Mouse (Mus musculus): Measurements from ENCODE around the gene Plcb4. TPM values are rescaled to one million over a fixed set of nuclear protein-coding genes. Genes with fewer than 3 reads are reported as not detected.
A peak's percentile ranks its signal among the peaks of the same experiment; 100 is the strongest.

Plcb4 gene
- polyA plus RNA-seq, 1 experiment from 2014 or later = 8.6 TPM

DNA sequence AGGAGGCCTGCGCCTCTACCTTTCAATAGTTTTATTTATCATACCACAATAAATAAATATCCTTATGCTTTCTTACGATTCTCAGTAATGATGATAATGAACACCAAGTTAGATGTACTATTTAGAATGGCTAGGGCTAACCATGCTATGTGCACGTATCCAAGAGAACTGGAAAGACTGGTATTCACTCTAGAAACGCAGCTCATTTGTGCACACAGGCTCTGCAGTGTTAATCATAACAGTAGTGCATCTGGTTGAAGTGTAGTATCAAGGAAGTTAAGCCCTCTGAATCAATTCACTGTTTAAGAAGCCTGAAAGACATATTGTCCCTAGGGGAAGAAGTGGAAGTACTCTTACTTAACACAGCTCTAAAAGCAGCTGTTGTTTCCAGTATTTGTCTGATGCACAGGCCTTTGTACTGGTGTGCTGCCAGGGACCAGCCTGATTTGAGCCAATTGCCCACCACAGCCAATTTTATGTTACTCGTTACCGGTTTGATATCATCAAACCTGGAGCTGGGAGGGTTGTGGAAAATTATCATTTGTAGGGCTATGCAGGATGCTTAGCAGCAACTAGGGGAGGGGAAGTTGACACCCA lies 100.8 kb downstream of the Plcb4 start:
- Histone ChIP-seq H3K27me3 (ENCODE audit: insufficient read depth, low read length) (no peaks in the 10 kb centered on the region), H3K4me1 (replicated peaks; ENCODE audit: insufficient read depth, low read length) (0 out of 2 replicates have a peak, but pooled peaks cover 8% of the 10 kb centered on the region), H3K9me3 (replicated peaks; ENCODE audit: low read length) (no peaks in the 10 kb centered on the region), H3K4me2 (ENCODE audit: low read length) (no peak overlapping the region), H3K9ac (ENCODE audit: low read depth, low read length) (no peak overlapping the region), H3K27ac (no peak overlapping the region), H3K4me3 (replicated peaks; ENCODE audit: low read depth, low read length) (no peak overlapping the region), H3K36me3 (ENCODE audit: insufficient read depth, low read length) (no peaks in the 10 kb centered on the region)
- DNase-seq (ENCODE audit: low spot score) = no peak
- no peak for TF ChIP-seq CTCF (IDR thresholded peaks at IDR 0.05; ENCODE audit: low read depth)
- 69% methylated on average over 6 of the region's 6 CpGs for WGBS
- no peak for ATAC-seq (replicated peaks; ENCODE audit: low FRiP score, low read depth)

- H3K9me3 ChIP-seq (replicated peaks; ENCODE audit: low read length) = no peaks in the 10 kb centered on the region
- no peak for ATAC-seq (replicated peaks; ENCODE audit: low FRiP score, low read depth)
- no peak for DNase-seq (ENCODE audit: low spot score)
Measured at GRCm38 (mm10) chr2:135761226-135761802, 102.5 kb downstream of the Plcb4 start.

DNA sequence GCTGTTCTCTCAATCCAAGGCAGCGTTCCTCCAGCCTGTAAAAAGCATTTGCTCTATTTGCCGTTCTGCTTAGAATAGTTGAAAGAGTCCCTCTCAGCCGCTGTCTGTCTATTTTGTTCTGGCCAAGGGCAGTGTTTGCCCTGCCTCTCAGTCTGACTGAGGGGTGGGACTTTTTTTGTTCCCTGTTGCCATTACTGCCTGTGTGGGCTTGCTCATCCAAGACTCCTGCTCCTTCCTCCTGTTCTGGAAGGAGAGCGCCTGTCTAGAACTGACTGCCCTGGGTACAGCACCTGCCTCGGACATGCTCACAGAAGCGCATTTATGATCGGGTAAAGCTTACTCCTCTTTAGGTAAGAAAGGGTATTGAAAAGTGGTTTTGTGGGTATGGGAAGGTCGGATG lies 105.9 kb downstream of the Plcb4 start:
- DNase-seq (ENCODE audit: low spot score) (no peak), ATAC-seq (replicated peaks; ENCODE audit: low FRiP score, low read depth) (no peak)
- no peak overlapping the region for H3K27ac ChIP-seq
- H3K27me3 ChIP-seq (ENCODE audit: insufficient read depth, low read length) = no peaks in the 10 kb centered on the region
- H3K4me1 ChIP-seq (replicated peaks; ENCODE audit: insufficient read depth, low read length) = peaks cover 16% of the 10 kb centered on the region
- H3K4me3 ChIP-seq (replicated peaks; ENCODE audit: low read depth, low read length) = no peak overlapping the region
- no peak overlapping the region for H3K9ac ChIP-seq (ENCODE audit: low read depth, low read length)
- no peak overlapping the region for H3K4me2 ChIP-seq (ENCODE audit: low read length)
- H3K9me3 ChIP-seq (replicated peaks; ENCODE audit: low read length) = no peaks in the 10 kb centered on the region
- TF ChIP-seq CTCF (IDR thresholded peaks at IDR 0.05; ENCODE audit: low read depth) = no peak
- 64% methylated on average over 8 of the region's 8 CpGs for WGBS
- H3K36me3 ChIP-seq (ENCODE audit: insufficient read depth, low read length) = no peaks in the 10 kb centered on the region

More at GRCm38 (mm10) chr2:135761226-135761802, 102.5 kb downstream of the Plcb4 start:
- WGBS = 72% methylated on average over 8 of the region's 8 CpGs
- Histone ChIP-seq H3K36me3 (ENCODE audit: insufficient read depth, low read length) (no peaks in the 10 kb centered on the region), H3K4me2 (ENCODE audit: low read length) (no peak overlapping the region), H3K27ac (no peak overlapping the region), H3K4me3 (replicated peaks; ENCODE audit: low read depth, low read length) (no peak overlapping the region), H3K4me1 (replicated peaks; ENCODE audit: insufficient read depth, low read length) (0 out of 2 replicates have a peak, but pooled peaks cover 8% of the 10 kb centered on the region), H3K9ac (ENCODE audit: low read depth, low read length) (no peak overlapping the region), H3K27me3 (ENCODE audit: insufficient read depth, low read length) (no peaks in the 10 kb centered on the region)
- TF ChIP-seq CTCF (IDR thresholded peaks at IDR 0.05; ENCODE audit: low read depth) = no peak

DNA sequence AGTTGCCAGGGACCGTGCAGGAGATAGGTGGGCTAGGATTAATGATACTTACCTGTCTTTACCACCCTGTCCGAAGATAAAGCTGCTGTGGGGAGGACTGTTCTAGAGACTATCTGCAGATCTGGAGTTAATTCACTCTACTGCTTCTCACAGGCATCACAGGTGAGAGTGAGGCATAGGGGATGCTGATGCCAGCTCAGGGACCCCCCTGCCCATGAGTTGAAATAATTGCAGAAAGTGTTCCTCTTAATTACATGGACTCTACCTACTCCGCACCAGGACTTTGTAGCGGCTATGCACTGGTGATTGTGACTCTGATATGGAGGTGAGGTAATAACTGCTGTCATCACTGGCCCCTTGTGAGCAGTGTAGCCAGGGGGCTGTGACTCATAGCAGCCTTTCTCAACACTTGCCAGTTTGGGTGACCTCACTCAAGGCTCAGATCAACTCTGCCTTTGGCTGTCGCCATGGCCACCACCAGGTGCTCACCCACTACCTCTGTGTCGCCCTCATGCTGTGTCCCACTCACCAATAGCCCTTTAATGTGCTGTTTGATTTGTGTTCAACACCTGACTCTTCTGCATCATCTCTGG lies 107.8 kb downstream of the Plcb4 start:
- H3K4me1 ChIP-seq (replicated peaks; ENCODE audit: insufficient read depth, low read length) = peaks cover 12% of the 10 kb centered on the region
- DNase-seq (ENCODE audit: low spot score) = no peak
- H3K36me3 ChIP-seq (ENCODE audit: insufficient read depth, low read length) = no peaks in the 10 kb centered on the region
- 0 out of 2 replicates have a peak, but pooled peaks have one; percentile 10 for TF ChIP-seq CTCF (IDR thresholded peaks at IDR 0.05; ENCODE audit: low read depth)
- H3K9me3 ChIP-seq (replicated peaks; ENCODE audit: low read length) = no peaks in the 10 kb centered on the region
- ATAC-seq (replicated peaks; ENCODE audit: low FRiP score, low read depth) = peak; percentile 71
- H3K27ac ChIP-seq = no peak overlapping the region
- H3K27me3 ChIP-seq (ENCODE audit: insufficient read depth, low read length) = no peaks in the 10 kb centered on the region
- H3K9ac ChIP-seq (ENCODE audit: low read depth, low read length) = no peak overlapping the region
- WGBS = 84% methylated on average over 6 of the region's 6 CpGs
- H3K4me2 ChIP-seq (ENCODE audit: low read length) = no peak overlapping the region
- no peak overlapping the region for H3K4me3 ChIP-seq (replicated peaks; ENCODE audit: low read depth, low read length)

DNA sequence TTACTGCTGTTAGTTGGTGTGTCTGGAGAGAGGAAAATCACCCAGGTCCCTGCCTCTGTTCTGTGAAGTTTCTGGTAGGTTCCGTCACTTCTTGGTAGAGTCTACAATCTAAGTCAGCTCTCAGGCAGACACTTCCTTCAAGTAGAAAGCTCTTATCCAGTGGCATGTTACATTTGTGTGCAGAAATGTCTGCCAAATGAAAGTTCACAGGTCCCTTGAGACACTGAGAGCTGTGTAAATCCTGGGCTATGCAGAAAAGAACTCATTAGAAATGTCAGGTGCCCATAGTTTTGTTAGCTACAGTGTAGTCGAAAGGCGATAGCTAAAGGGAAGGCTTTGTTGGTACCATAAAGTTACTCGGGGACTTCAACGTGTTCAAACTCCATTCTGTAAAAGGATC lies 108.7 kb downstream of the Plcb4 start:
- no peak overlapping the region for H3K9ac ChIP-seq (ENCODE audit: low read depth, low read length)
- no peak for TF ChIP-seq CTCF (IDR thresholded peaks at IDR 0.05; ENCODE audit: low read depth)
- no peaks in the 10 kb centered on the region for H3K27me3 ChIP-seq (ENCODE audit: insufficient read depth, low read length)
- no peak overlapping the region for H3K4me3 ChIP-seq (replicated peaks; ENCODE audit: low read depth, low read length)
- no peaks in the 10 kb centered on the region for H3K36me3 ChIP-seq (ENCODE audit: insufficient read depth, low read length)
- ATAC-seq (replicated peaks; ENCODE audit: low FRiP score, low read depth) (no peak), DNase-seq (ENCODE audit: low spot score) (no peak)
- H3K4me2 ChIP-seq (ENCODE audit: low read length) = no peak overlapping the region
- 65% methylated on average over 5 of the region's 5 CpGs for WGBS
- peaks cover 12% of the 10 kb centered on the region for H3K4me1 ChIP-seq (replicated peaks; ENCODE audit: insufficient read depth, low read length)
- no peaks in the 10 kb centered on the region for H3K9me3 ChIP-seq (replicated peaks; ENCODE audit: low read length)
- no peak overlapping the region for H3K27ac ChIP-seq

- Histone ChIP-seq H3K36me3 (ENCODE audit: insufficient read depth, low read length) (no peaks in the 10 kb centered on the region), H3K9me3 (replicated peaks; ENCODE audit: low read length) (no peaks in the 10 kb centered on the region), H3K27me3 (ENCODE audit: insufficient read depth, low read length) (no peaks in the 10 kb centered on the region), H3K4me2 (ENCODE audit: low read length) (no peak overlapping the region), H3K9ac (ENCODE audit: low read depth, low read length) (no peak overlapping the region), H3K4me3 (replicated peaks; ENCODE audit: low read depth, low read length) (no peak overlapping the region), H3K27ac (no peak overlapping the region), H3K4me1 (replicated peaks; ENCODE audit: insufficient read depth, low read length) (peaks cover 15% of the 10 kb centered on the region)
- 49% methylated on average over 8 of the region's 8 CpGs for WGBS
- no peak for TF ChIP-seq CTCF (IDR thresholded peaks at IDR 0.05; ENCODE audit: low read depth)
- ATAC-seq (replicated peaks; ENCODE audit: low FRiP score, low read depth) (no peak), DNase-seq (ENCODE audit: low spot score) (peak; percentile 80)
Measured at GRCm38 (mm10) chr2:135769701-135770100, 110.9 kb downstream of the Plcb4 start.

Data from kidney, postnatal 0 days (tissue).